Mouse (Mus musculus) liver, postnatal 0 days (tissue): Measurements from ENCODE around the gene Celf2.

ENCODE experiments used
- CTCF ChIP-seq: sonication (generic); IDR thresholded peaks from 2 replicates; pipeline ENCODE4 v1.5.1; 2016; ENCODE audit warnings: antibody characterized with exemption, low read depth
- EP300 ChIP-seq: IDR thresholded peaks from 2 replicates; pipeline ENCODE4 v1.6.1; 2016; ENCODE audit warnings: antibody characterized with exemption, low read depth, mild to moderate bottlenecking

- TF ChIP-seq CTCF = no peak
- no peak for TF ChIP-seq EP300
Observed at GRCm38 (mm10) chr2:6874266-6874955, 635.0 kb downstream of the Celf2 start.
